Mouse (Mus musculus) liver, adult 2 months (tissue): ENCODE results near the gene Gucy2c. TPM values are rescaled to one million over a fixed set of nuclear protein-coding genes. Genes with fewer than 3 reads are reported as not detected.

Experiments
- DNase-seq: peaks from one replicate; pipeline ENCODE4 v3.0.0-alpha.2; 2011; ENCODE audit warnings: low read depth, low spot score; ENCODE audit errors: extremely low read depth
- H3K27ac ChIP-seq: fragments of 200-500 bp; replicated peaks from 2 replicates; pipeline ENCODE4 v1.5.1; 2012; ENCODE audit warnings: low read depth, mild to moderate bottlenecking, control low read depth, inconsistent platforms, low read length; ENCODE audit not compliant: insufficient read depth
- H3K27me3 ChIP-seq: fragments of 200-500 bp; 2 replicates; pipeline ENCODE4 v1.6.1; 2012; ENCODE audit warnings: mild to moderate bottlenecking, moderate library complexity, low read length, inconsistent platforms; ENCODE audit not compliant: control insufficient read depth, insufficient read depth
- H3K36me3 ChIP-seq: fragments of 200-500 bp; 2 replicates; pipeline ENCODE4 v1.6.1; 2012; ENCODE audit warnings: low read length, inconsistent platforms; ENCODE audit not compliant: control insufficient read depth, insufficient read depth
- H3K4me1 ChIP-seq: fragments of 200-500 bp; 2 replicates; pipeline ENCODE4 v1.6.1; 2011; ENCODE audit warnings: low read length; ENCODE audit not compliant: control insufficient read depth, insufficient read depth
- H3K4me3 ChIP-seq: fragments of 200-500 bp; 2 replicates; pipeline ENCODE4 v1.5.1; 2011; ENCODE audit warnings: low read depth, mild to moderate bottlenecking, control low read depth, low read length, moderate library complexity; ENCODE audit not compliant: insufficient read depth
- H3K79me2 ChIP-seq: fragments of 200-500 bp; 2 replicates; pipeline ENCODE4 v1.6.1; 2012; ENCODE audit warnings: inconsistent platforms, mild to moderate bottlenecking, low read length, moderate library complexity; ENCODE audit not compliant: control insufficient read depth, insufficient read depth
- H3K9ac ChIP-seq: fragments of 200-500 bp; 2 replicates; pipeline ENCODE4 v1.6.1; 2012; ENCODE audit warnings: low read depth, mild to moderate bottlenecking, control low read depth, inconsistent platforms, low read length
- CTCF ChIP-seq: fragments of 200-500 bp; IDR thresholded peaks from 2 replicates; pipeline ENCODE4 v1.5.1; 2011; ENCODE audit warnings: low read depth, low read length, control low read depth
- POLR2A ChIP-seq: fragments of 200-500 bp; IDR thresholded peaks from 2 replicates; pipeline ENCODE4 v1.6.1; 2011; ENCODE audit warnings: low read length, control low read depth; ENCODE audit not compliant: insufficient read depth; ENCODE audit errors: extremely low read depth
- WGBS: fragments of 180-500 bp; shearing (Covaris S2); methylation state at CpG from one replicate; pipeline ENCODE4 v1.1.7; 2018; 5-methylcytosine and 5-hydroxymethylcytosine counted together
- polyA plus RNA-seq: library from polyadenylated mRNA; depleted of rRNA; stranded (reverse); fragments of >200 nt; gene quantifications from 2 replicates; pipeline ENCODE4 v1.2.3, GENCODE M21; 2012
- total RNA-seq: library from RNA; depleted of rRNA; stranded (reverse); fragments of >200 nt; gene quantifications from 2 replicates; pipeline ENCODE4 v1.2.3, GENCODE M21; 2014

The Gucy2c gene
- total and polyA plus RNA-seq, 2 experiments: 0.55 to 0.56 TPM

DNA sequence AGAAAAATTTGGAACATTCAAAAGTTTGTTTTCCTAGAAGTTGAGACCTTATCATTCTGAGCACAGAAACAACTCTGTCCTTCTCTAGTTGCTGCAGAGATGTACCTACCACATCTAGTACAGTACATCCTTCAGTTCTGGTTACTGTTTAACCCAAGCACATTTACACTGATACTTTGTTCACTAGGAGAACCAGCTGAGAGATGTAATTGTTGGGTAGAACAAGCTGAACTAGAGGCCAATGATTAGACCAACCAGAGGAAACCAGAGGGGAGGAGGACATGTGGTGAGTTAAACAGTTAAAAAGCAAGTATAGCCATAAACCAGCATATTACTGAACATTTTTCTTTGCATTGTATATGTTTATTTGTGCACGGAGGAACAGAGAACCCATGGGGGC lies 5.2 kb downstream of the Gucy2c start:
- Histone ChIP-seq H3K27ac (no peak overlapping the region), H3K36me3 (no peaks in the 10 kb centered on the region), H3K79me2 (no peaks in the 10 kb centered on the region), H3K27me3 (no peaks in the 10 kb centered on the region), H3K4me1 (no peaks in the 10 kb centered on the region), H3K9ac (no peak overlapping the region), H3K4me3 (no peak overlapping the region)
- DNase-seq: no peak
- WGBS: 87% methylated on average over 1 of the region's 1 CpGs
- TF ChIP-seq CTCF (no peak), POLR2A (no peak)

DNA sequence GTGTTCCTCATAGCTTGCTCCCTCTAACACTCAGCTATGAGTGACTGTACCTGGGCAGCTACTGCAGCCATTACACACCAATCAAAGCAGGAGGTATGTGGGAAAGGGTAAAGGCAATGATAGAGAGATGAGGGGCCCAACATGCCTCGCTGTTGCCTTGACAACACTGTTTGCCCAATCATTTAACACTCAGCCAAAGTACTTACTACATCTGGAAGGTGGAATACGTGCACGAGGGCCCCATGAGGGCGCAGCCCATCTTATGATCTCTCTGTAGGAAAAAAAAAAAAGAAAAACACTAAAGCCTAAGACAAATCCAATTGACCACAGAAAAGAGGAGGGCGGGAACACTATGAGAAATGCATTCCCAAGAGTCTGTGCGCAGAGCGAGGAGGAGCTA lies 11.7 kb downstream of the Gucy2c start:
- no peaks in the 10 kb centered on the region for H3K27me3 ChIP-seq

DNA sequence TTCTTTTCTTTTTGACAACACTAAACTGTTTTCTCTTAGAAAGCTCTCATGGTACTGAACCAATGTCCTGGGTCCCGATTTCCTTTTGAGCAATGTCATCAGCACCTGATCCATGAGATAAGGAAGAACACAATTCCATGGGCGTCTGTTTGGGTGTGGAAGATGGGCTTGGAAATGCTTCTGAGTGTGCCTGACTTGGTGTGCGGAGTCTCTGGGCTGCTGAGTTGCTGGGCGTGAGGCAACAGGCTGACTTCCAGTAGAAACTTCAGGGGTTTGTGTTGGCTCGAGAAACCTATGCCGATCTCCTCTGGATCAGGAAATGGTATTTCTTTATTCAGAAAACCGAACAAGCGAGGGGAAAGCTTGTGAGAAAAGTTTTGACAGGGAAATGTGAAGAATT lies 12.4 kb downstream of the Gucy2c start:
- TF ChIP-seq POLR2A: no peak
- no peak for TF ChIP-seq CTCF
- no peaks in the 10 kb centered on the region for H3K36me3 ChIP-seq
- H3K27ac ChIP-seq: no peak overlapping the region
- no peaks in the 10 kb centered on the region for H3K4me1 ChIP-seq
- DNase-seq: no peak
- no peaks in the 10 kb centered on the region for H3K79me2 ChIP-seq
- 84% methylated on average over 8 of the region's 8 CpGs for WGBS
- no peaks in the 10 kb centered on the region for H3K27me3 ChIP-seq
- H3K9ac ChIP-seq: no peak overlapping the region
- H3K4me3 ChIP-seq: no peak overlapping the region

More for the DNA sequence above, 11.7 kb downstream of the Gucy2c start:
- Histone ChIP-seq H3K79me2 (no peaks in the 10 kb centered on the region), H3K36me3 (no peaks in the 10 kb centered on the region), H3K27ac (no peak overlapping the region), H3K9ac (no peak overlapping the region), H3K4me1 (no peaks in the 10 kb centered on the region), H3K4me3 (no peak overlapping the region)
- DNase-seq: no peak
- WGBS: 81% methylated on average over 7 of the region's 7 CpGs
- TF ChIP-seq POLR2A: no peak
- TF ChIP-seq CTCF: no peak

DNA sequence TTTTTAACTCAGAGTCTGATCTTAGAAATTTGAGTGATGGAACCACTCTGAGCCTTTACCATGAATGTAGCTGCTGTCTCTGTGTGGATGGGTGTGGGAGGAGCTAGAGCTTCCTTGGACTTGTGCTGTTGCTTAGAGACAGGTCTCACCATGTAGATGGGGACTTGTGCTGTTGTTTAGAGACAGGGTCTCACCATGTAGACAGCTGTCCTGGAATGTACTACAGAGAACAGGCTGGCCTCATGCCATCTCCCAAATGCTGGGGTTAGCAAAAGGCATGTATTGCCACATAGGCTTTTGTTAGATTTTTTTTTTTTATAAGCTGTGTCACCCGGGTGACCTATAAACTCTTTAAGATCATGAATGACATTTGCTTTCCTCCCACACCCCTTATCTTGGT lies 17.7 kb downstream of the Gucy2c start:
- Histone ChIP-seq H3K4me1 (no peaks in the 10 kb centered on the region), H3K36me3 (no peaks in the 10 kb centered on the region), H3K4me3 (no peak overlapping the region), H3K9ac (no peak overlapping the region), H3K27ac (no peak overlapping the region), H3K27me3 (no peaks in the 10 kb centered on the region), H3K79me2 (no peaks in the 10 kb centered on the region)
- no peak for TF ChIP-seq CTCF
- no peak for TF ChIP-seq POLR2A
- DNase-seq: no peak
- 26% methylated on average over 1 of the region's 1 CpGs for WGBS

DNA sequence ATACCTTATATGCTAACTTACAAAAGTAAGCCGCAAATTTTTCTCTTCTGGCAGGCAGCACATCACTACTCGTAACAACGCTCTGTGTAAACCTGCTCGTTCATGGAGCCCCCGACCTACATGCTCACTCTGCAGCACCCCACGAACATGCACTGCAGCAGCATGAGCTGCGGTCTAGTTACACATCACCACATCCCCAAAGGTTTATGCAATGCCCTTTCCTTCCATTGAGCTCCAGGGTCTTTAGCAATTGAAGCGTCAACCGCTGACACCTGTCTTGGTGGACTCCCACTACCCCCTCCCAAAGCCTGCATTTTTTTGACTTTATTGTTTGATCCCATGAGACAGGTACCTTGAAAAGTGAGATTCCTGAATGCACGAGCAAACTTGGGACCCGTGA lies 31.0 kb downstream of the Gucy2c start:
- H3K4me3 ChIP-seq: no peak overlapping the region
- H3K4me1 ChIP-seq: no peaks in the 10 kb centered on the region
- H3K9ac ChIP-seq: no peak overlapping the region
- no peaks in the 10 kb centered on the region for H3K79me2 ChIP-seq
- H3K27me3 ChIP-seq: no peaks in the 10 kb centered on the region
- H3K27ac ChIP-seq: no peak overlapping the region
- no peaks in the 10 kb centered on the region for H3K36me3 ChIP-seq
- TF ChIP-seq POLR2A (no peak), CTCF (no peak)
- 88% methylated on average over 11 of the region's 11 CpGs for WGBS
- DNase-seq: no peak

DNA sequence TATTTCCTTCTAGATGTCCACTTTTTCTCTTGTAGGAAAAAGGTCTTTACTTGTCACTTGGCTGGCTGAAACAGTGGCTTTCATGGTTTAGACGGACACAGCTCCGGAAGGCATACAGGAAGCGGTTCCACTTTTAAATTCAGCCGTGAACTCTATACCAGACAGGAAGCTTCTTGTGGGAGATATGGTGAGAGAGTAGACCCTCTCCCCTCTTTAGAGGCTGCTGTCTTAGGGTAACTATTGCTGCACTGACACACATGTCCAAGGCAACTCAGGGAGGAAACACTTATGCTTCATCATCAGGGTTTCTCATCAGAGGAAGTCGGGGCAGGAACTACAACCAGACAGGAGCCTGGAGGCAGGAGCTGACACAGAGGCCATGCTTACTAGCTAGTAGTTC lies 36.0 kb downstream of the Gucy2c start:
- Histone ChIP-seq H3K79me2 (no peaks in the 10 kb centered on the region), H3K9ac (no peak overlapping the region), H3K27ac (no peak overlapping the region), H3K27me3 (no peaks in the 10 kb centered on the region), H3K4me3 (no peak overlapping the region), H3K36me3 (no peaks in the 10 kb centered on the region), H3K4me1 (no peaks in the 10 kb centered on the region)
- no peak for TF ChIP-seq POLR2A
- no peak for DNase-seq
- 77% methylated on average over 5 of the region's 5 CpGs for WGBS
